Mouse (Mus musculus): ENCODE measurements around the gene Cntn4.

The Cntn4 gene

GRCm38 (mm10) chr6:106078629-106079028, 401.2 kb downstream of the Cntn4 start:
- no peak for DNase-seq (ENCODE audit: low spot score in 2 of 2)

DNA sequence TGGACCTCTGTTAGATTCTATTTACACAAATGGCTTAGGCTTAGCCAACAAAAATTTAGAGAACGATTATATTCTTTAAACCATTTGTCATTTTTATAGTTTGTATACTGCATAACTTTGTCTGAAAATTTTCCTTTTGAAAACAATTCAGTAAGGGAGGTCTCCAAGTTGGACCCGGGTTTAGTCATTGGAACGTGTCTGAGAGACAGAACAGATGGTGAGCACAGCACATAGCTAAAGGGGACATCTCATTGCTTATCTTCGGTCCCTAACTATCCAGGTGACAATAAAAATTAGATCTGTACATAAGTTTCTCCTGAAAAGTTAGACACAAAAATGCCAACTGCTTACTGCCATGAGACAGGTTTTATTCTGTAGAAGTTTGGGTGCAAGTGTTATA, 420.4 kb downstream of the Cntn4 start:
- DNase-seq (ENCODE audit: low spot score in 2 of 2): no peak

DNA sequence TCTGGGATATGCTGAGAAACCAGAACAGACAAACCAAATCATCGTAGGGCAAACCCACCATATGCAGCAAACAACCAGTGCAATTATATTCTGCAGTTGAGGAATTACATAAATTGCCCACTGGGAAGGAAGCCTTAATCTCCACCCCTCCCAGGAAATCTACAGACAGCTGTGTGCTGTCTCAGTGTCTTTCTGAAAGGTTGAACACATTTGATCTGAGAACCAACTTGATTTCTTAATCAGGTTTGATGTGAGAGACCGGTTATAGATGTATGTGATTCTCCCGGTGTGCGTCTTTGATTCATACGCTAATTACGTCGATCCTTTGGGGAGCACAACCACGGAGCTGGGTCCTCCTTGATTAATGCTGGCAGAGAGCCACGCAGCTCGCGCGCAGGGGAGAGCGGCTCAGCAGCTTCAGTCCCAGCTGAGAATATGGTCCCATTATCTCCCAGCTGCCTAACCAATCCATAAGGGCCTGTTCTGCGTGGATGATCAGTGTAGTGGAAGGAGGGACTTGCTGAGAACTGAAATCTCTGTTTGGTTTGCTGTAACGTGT, 441.1 kb downstream of the Cntn4 start:
- peak; percentile 66 to 74 for DNase-seq (ENCODE audit: low spot score in 2 of 2)

GRCm38 (mm10) chr6:106153530-106153929, 476.1 kb downstream of the Cntn4 start:
- no peak for DNase-seq (ENCODE audit: low spot score in 2 of 2)

- no peak for DNase-seq (ENCODE audit: low spot score in 2 of 2)
These were observed 477.9 kb downstream of the Cntn4 start for GRCm38 (mm10) chr6:106155362-106155761.

- DNase-seq (ENCODE audit: low spot score in 2 of 2): peak; percentile 21 to 66
These were observed 500.1 kb downstream of the Cntn4 start for GRCm38 (mm10) chr6:106177546-106177945.

DNA sequence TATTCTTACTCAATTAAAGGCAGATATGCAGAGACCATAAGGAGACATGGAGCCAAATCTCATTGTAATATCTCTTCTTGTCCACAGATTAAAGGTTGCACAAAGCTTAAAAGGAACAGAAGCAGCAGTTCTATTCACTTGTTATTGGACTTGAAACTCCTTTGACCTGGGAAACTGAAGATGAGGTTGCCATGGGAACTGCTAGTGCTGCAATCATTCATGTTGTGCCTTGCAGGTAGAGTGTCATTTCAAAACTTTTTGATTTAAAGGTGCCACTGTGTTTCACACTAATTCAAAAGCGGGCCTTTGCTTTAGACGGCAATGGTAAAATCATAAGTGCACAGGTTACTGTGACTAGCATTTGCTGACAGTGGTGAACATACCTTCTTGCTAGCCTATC, 504.1 kb downstream of the Cntn4 start:
- DNase-seq (ENCODE audit: low spot score in 2 of 2): no peak

GRCm38 (mm10) chr6:106200974-106201373, 523.5 kb downstream of the Cntn4 start:
- no peak for DNase-seq (ENCODE audit: low spot score in 2 of 2)

GRCm38 (mm10) chr6:106207401-106207800, 529.9 kb downstream of the Cntn4 start:
- DNase-seq (ENCODE audit: low spot score in 2 of 2): no peak

- peak; percentile 36 to 59 for DNase-seq (ENCODE audit: low spot score in 2 of 2)
These were observed 535.6 kb downstream of the Cntn4 start for GRCm38 (mm10) chr6:106213071-106213470.

- DNase-seq (ENCODE audit: low spot score in 2 of 2): no peak
These were observed 559.8 kb downstream of the Cntn4 start for GRCm38 (mm10) chr6:106237046-106237948.

- no peak for DNase-seq (ENCODE audit: low spot score in 2 of 2)
These were observed 564.1 kb downstream of the Cntn4 start for GRCm38 (mm10) chr6:106241553-106241952.

GRCm38 (mm10) chr6:106263396-106263795, 585.9 kb downstream of the Cntn4 start:
- no peak for DNase-seq (ENCODE audit: low spot score in 2 of 2)

GRCm38 (mm10) chr6:106265487-106265886, 588.0 kb downstream of the Cntn4 start:
- no peak for DNase-seq (ENCODE audit: low spot score in 2 of 2)

GRCm38 (mm10) chr6:106266304-106266703, 588.8 kb downstream of the Cntn4 start:
- no peak for DNase-seq (ENCODE audit: low spot score in 2 of 2)

DNA sequence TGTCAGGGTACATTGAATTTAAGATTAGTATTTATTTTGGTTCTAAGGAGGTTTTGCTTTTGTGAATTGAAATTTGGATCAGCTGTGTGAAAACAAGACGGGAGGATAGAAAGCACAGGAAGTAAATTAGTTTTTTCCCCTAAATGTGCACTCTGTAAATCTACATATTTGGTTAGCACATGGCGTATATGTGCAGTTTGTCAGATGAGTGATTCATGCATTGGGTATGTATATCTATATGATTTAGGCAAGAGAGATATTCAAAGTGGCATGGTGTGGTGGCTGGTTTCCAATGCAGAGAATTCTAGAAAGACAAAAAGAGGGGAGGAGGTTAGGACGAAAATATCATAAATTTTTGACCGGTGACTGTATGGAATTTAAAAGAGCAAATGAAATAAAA, 591.3 kb downstream of the Cntn4 start:
- DNase-seq (ENCODE audit: low spot score in 2 of 2): no peak

DNA sequence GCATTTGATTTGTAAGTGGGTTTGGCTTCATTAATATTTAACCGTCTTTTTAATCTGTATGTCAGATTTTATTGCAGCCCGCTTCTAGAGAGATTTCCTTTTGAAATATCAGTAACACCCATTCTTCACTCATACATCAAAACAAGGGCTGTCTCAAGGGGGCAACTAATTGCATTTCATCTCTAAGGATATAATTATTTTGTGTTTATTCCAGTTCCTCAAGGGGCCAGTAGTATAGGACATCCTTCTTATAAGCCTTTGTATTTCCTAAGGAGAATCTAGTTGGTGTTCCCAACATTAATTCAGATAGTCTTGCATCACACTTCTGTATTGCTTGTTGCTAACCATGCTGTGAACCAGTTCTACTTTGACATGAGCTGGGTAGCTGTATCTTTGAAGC, 599.7 kb downstream of the Cntn4 start:
- DNase-seq (ENCODE audit: low spot score in 2 of 2): no peak

GRCm38 (mm10) chr6:106281621-106282020, 604.2 kb downstream of the Cntn4 start:
- peak; percentile 6 to 46 for DNase-seq (ENCODE audit: low spot score in 2 of 2)

GRCm38 (mm10) chr6:106283815-106284214, 606.4 kb downstream of the Cntn4 start:
- DNase-seq (ENCODE audit: low spot score in 2 of 2): no peak

GRCm38 (mm10) chr6:106299451-106299850, 622.0 kb downstream of the Cntn4 start:
- no peak for DNase-seq (ENCODE audit: low spot score in 2 of 2)

DNA sequence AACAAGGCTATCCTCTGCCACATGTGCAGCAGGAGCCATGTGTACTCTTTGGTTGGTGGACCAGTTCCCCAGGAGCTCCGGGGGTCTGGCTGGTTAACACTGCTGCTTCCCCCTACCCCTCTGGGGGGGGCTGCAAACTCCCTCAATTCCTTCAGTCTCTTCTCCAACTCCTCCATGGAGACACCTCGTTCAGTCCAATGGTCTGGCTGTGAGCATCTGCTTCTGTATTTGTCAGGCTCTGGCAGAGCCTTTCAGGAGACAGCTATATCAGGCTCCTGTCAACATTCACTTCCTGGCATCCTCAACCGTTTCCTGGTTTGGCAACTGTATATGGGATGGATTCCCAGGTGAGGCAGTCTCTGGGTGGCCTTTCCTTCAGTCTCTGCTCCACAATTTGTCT, 622.7 kb downstream of the Cntn4 start:
- no peak for DNase-seq (ENCODE audit: low spot score in 2 of 2)

- DNase-seq (ENCODE audit: low spot score in 2 of 2): no peak
These were observed 625.0 kb downstream of the Cntn4 start for GRCm38 (mm10) chr6:106302435-106302834.

DNA sequence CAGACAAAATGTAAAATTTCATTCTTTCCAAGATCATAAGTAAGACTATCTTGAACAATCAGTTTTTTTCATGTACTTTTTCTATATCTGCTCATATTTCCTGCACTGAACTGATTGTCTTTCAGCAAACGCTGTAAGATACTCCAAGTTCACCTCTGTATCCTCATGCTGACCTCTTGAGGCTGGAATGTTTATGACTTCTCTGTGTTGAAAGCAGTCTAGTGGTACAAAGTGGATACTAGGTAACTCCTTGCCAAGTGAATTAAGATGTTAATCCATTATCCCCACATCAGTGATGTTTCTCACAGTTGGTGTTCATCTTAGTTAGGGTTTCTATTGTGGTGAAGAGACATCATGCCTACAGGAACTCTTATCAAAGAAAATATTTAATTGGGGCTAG, 651.5 kb downstream of the Cntn4 start:
- DNase-seq (ENCODE audit: low spot score in 2 of 2): no peak
